Mouse (Mus musculus): ENCODE measurements at regions not wholly inside any gene's neighbourhood (a gene's known extent, or its start where the extent isn't known, plus 50 kb on each side); places are given as distances from the start of the nearest gene placed in this dataset.

DNA sequence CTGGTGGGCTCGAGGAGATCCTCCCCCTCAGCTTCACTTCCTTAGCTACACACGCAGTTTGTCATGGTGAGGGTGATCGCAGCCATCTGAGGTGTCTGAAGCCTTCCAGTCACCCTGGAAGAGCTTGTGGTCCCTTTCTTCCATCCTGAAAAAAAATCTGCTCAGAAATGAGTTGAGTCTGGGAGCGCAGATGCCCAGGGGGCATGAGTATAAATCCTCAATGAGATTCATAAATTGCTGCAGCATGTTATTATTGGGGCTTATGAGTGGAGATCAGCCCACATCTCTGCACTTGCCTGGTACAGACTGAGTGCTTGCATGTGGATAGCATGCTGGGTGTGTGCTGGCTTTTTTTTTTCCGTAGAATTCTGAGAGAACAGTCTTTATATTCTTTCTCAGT is 247.6 kb downstream of the Enc1 start:
- Histone ChIP-seq H3K4me1 (ENCODE audit: control insufficient read depth, insufficient read depth, low read length) (peaks cover 39% of the 10 kb centered on the region), H3K4me2 (replicated peaks; ENCODE audit: low read depth, low read length, severe bottlenecking) (peak overlapping the region; percentile 21)
- TF ChIP-seq POLR2A (IDR thresholded peaks at IDR 0.05; ENCODE audit: borderline replicate concordance, extremely low read depth, insufficient read depth, insufficient read length): no peak

DNA sequence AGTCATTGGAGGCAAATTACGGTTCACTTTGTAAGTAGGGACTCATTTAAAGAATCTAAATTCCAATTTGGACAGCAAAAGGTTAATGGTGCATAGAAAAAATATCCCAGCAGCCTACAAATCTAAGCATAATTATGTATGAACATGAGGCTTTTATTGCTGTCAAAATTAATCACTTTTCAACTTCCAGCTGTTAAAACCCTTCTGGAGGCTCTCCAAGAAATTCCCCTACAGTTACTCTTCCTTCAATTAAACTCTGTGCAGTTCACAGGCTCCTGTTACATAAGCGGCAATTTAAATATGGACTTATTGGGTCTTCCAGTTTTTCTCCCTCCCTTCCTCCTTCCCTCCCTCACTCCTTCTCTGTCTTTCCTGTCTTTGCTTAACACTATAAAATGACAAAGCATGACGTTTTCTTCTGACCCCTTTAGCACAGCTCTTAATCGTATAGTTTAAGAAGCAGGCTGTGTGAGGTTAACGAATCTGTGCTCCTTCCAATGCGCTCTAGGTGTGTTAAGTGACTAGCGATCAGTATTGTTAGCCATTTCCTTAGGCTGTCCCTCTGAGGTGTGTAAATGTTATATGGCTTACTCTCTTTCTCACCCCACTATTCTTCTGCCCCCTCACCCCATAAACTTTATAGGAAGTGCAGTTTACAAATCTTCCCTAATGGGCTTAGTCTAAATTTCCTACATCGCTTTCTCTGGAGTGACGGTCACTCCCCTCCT is 247.0 kb downstream of the Enc1 start:
- peaks cover 38% of the 10 kb centered on the region for H3K4me1 ChIP-seq (ENCODE audit: control insufficient read depth, insufficient read depth, low read length)
- H3K36me3 ChIP-seq (ENCODE audit: control insufficient read depth, insufficient read depth, low read length): no peaks in the 10 kb centered on the region
- H3K4me3 ChIP-seq (replicated peaks; ENCODE audit: low read length): no peak overlapping the region
- ATAC-seq (ENCODE audit: low FRiP score, low read depth): peak; percentile 26; the same call in 1 of the 2 replicates
- 15% methylated on average over 9 of the region's 9 CpGs for WGBS
- H3K4me2 ChIP-seq (replicated peaks; ENCODE audit: low read depth, low read length, severe bottlenecking): peak overlapping the region; percentile 21
- H3K27ac ChIP-seq (replicated peaks; ENCODE audit: low read depth, low read length): no peak overlapping the region
- DNase-seq (ENCODE audit: low spot score): peak; percentile 85
- H3K9me3 ChIP-seq (ENCODE audit: control insufficient read depth, low read length): no peaks in the 10 kb centered on the region
- no peaks in the 10 kb centered on the region for H3K27me3 ChIP-seq (ENCODE audit: control insufficient read depth, insufficient read depth, low read length)
- TF ChIP-seq POLR2A (IDR thresholded peaks at IDR 0.05; ENCODE audit: borderline replicate concordance, extremely low read depth, insufficient read depth, insufficient read length): no peak
- H3K9ac ChIP-seq (ENCODE audit: low read depth, low read length, severe bottlenecking): no peak overlapping the region

More for the DNA sequence above, 247.6 kb downstream of the Enc1 start:
- Histone ChIP-seq H3K4me3 (replicated peaks; ENCODE audit: low read length) (no peak overlapping the region), H3K9ac (ENCODE audit: low read depth, low read length, severe bottlenecking) (no peak overlapping the region), H3K27ac (replicated peaks; ENCODE audit: low read depth, low read length) (no peak overlapping the region), H3K36me3 (ENCODE audit: control insufficient read depth, insufficient read depth, low read length) (no peaks in the 10 kb centered on the region), H3K9me3 (ENCODE audit: control insufficient read depth, low read length) (no peaks in the 10 kb centered on the region), H3K27me3 (ENCODE audit: control insufficient read depth, insufficient read depth, low read length) (no peaks in the 10 kb centered on the region)
- whole genome bisulfite sequencing: 23% methylated on average over 5 of the region's 5 CpGs
- no peak for DNase-seq (ENCODE audit: low spot score)
- no peak for ATAC-seq (ENCODE audit: low FRiP score, low read depth)

- no peak overlapping the region for H3K4me2 ChIP-seq (replicated peaks; ENCODE audit: low read depth, low read length, severe bottlenecking)
- H3K36me3 ChIP-seq (ENCODE audit: control insufficient read depth, insufficient read depth, low read length): no peaks in the 10 kb centered on the region
- H3K27me3 ChIP-seq (ENCODE audit: control insufficient read depth, insufficient read depth, low read length): no peaks in the 10 kb centered on the region
- H3K9me3 ChIP-seq (ENCODE audit: control insufficient read depth, low read length): peaks cover under 1% of the 10 kb centered on the region; the same call in 1 of the 2 replicates
- no peak overlapping the region for H3K4me3 ChIP-seq (replicated peaks; ENCODE audit: low read length)
- WGBS: 93% methylated on average over 2 of the region's 2 CpGs
- H3K4me1 ChIP-seq (ENCODE audit: control insufficient read depth, insufficient read depth, low read length): peaks cover 38% of the 10 kb centered on the region
- H3K9ac ChIP-seq (ENCODE audit: low read depth, low read length, severe bottlenecking): no peak overlapping the region
- ATAC-seq (ENCODE audit: low FRiP score, low read depth): no peak
- no peak for DNase-seq (ENCODE audit: low spot score)
- H3K27ac ChIP-seq (replicated peaks; ENCODE audit: low read depth, low read length): no peak overlapping the region
- no peak for TF ChIP-seq POLR2A (IDR thresholded peaks at IDR 0.05; ENCODE audit: borderline replicate concordance, extremely low read depth, insufficient read depth, insufficient read length)
Measured at GRCm38 (mm10) chr13:97486490-97486889, 245.6 kb downstream of the Enc1 start.

GRCm38 (mm10) chr13:97485886-97486285 is 245.0 kb downstream of the Enc1 start:
- Histone ChIP-seq H3K27me3 (ENCODE audit: control insufficient read depth, insufficient read depth, low read length) (no peaks in the 10 kb centered on the region), H3K9ac (ENCODE audit: low read depth, low read length, severe bottlenecking) (no peak overlapping the region), H3K27ac (replicated peaks; ENCODE audit: low read depth, low read length) (no peak overlapping the region), H3K9me3 (ENCODE audit: control insufficient read depth, low read length) (peaks cover 3% of the 10 kb centered on the region; the same call in 1 of the 2 replicates), H3K4me2 (replicated peaks; ENCODE audit: low read depth, low read length, severe bottlenecking) (no peak overlapping the region), H3K4me3 (replicated peaks; ENCODE audit: low read length) (no peak overlapping the region), H3K36me3 (ENCODE audit: control insufficient read depth, insufficient read depth, low read length) (no peaks in the 10 kb centered on the region), H3K4me1 (ENCODE audit: control insufficient read depth, insufficient read depth, low read length) (peaks cover 38% of the 10 kb centered on the region)
- 68% methylated on average over 5 of the region's 5 CpGs for WGBS
- ATAC-seq (ENCODE audit: low FRiP score, low read depth) (no peak), DNase-seq (ENCODE audit: low spot score) (no peak)
- no peak for TF ChIP-seq POLR2A (IDR thresholded peaks at IDR 0.05; ENCODE audit: borderline replicate concordance, extremely low read depth, insufficient read depth, insufficient read length)

GRCm38 (mm10) chr13:97484808-97485545 is 244.1 kb downstream of the Enc1 start:
- Histone ChIP-seq H3K4me2 (replicated peaks; ENCODE audit: low read depth, low read length, severe bottlenecking) (no peak overlapping the region), H3K9ac (ENCODE audit: low read depth, low read length, severe bottlenecking) (no peak overlapping the region), H3K9me3 (ENCODE audit: control insufficient read depth, low read length) (peaks cover 3% of the 10 kb centered on the region; the same call in 1 of the 2 replicates), H3K4me1 (ENCODE audit: control insufficient read depth, insufficient read depth, low read length) (peaks cover 35% of the 10 kb centered on the region), H3K4me3 (replicated peaks; ENCODE audit: low read length) (no peak overlapping the region), H3K27ac (replicated peaks; ENCODE audit: low read depth, low read length) (no peak overlapping the region), H3K36me3 (ENCODE audit: control insufficient read depth, insufficient read depth, low read length) (no peaks in the 10 kb centered on the region), H3K27me3 (ENCODE audit: control insufficient read depth, insufficient read depth, low read length) (no peaks in the 10 kb centered on the region)
- WGBS: 86% methylated on average over 20 of the region's 20 CpGs
- no peak for TF ChIP-seq POLR2A (IDR thresholded peaks at IDR 0.05; ENCODE audit: borderline replicate concordance, extremely low read depth, insufficient read depth, insufficient read length)
- DNase-seq (ENCODE audit: low spot score): no peak
- no peak for ATAC-seq (ENCODE audit: low FRiP score, low read depth)
